Mouse (Mus musculus) E14TG2a.4 (cell line): ENCODE measurements around the gene Dnajc15.
A peak's percentile ranks its signal among the peaks of the same experiment; 100 is the strongest.

Experiments used
- H3K27me3 ChIP-seq: 2 replicates; pipeline ENCODE4 v1.6.1; 2014; ENCODE audit warnings: low read length, control low read depth; ENCODE audit not compliant: insufficient read depth
- H3K36me3 ChIP-seq: 2 replicates; pipeline ENCODE4 v1.6.1; 2014; ENCODE audit warnings: low read length, control low read depth; ENCODE audit not compliant: insufficient read depth
- H3K4me1 ChIP-seq: replicated peaks from 2 replicates; pipeline ENCODE4 v1.6.1; 2014; ENCODE audit warnings: low read depth, low read length, control low read depth
- H3K4me3 ChIP-seq: replicated peaks from 2 replicates; pipeline ENCODE4 v1.5.1; 2014; ENCODE audit warnings: mild to moderate bottlenecking, low read length
- H3K9me3 ChIP-seq: 2 replicates; pipeline ENCODE4 v1.6.1; 2014; ENCODE audit warnings: low read length, control low read depth
- NANOG ChIP-seq: IDR thresholded peaks from 2 replicates; pipeline ENCODE4 v1.6.1; 2014; ENCODE audit warnings: borderline replicate concordance, low read length, mixed read lengths
- POU5F1 ChIP-seq: IDR thresholded peaks from 2 replicates; pipeline ENCODE4 v1.6.1; 2014; ENCODE audit warnings: low read length, borderline replicate concordance

The Dnajc15 gene

GRCm38 (mm10) chr14:77773331-77773730, 101.6 kb downstream of the Dnajc15 start:
- H3K27me3 ChIP-seq: peaks cover 51% of the 10 kb centered on the region
- peaks cover 21% of the 10 kb centered on the region for H3K4me1 ChIP-seq
- H3K36me3 ChIP-seq: no peaks in the 10 kb centered on the region
- TF ChIP-seq POU5F1 (no peak), NANOG (peak; percentile 41; the same call in 1 of the 2 replicates)
- no peak overlapping the region; the same call in 1 of the 2 replicates for H3K4me3 ChIP-seq
- no peaks in the 10 kb centered on the region for H3K9me3 ChIP-seq

GRCm38 (mm10) chr14:77771626-77772025, 103.3 kb downstream of the Dnajc15 start:
- Histone ChIP-seq H3K4me1 (peaks cover 21% of the 10 kb centered on the region), H3K36me3 (no peaks in the 10 kb centered on the region), H3K4me3 (no peak overlapping the region), H3K27me3 (peaks cover 47% of the 10 kb centered on the region), H3K9me3 (no peaks in the 10 kb centered on the region)
- TF ChIP-seq POU5F1: no peak
- TF ChIP-seq NANOG: no peak
